Mouse (Mus musculus) olfactory bulb, adult 2 months (tissue): ENCODE data around the gene Rgs9bp.

Experiments
- CTCF ChIP-seq: fragments of 200-500 bp; IDR thresholded peaks from 2 replicates; pipeline ENCODE4 v1.5.1; 2012; ENCODE audit warnings: low read depth, mild to moderate bottlenecking, low read length, moderate library complexity; ENCODE audit not compliant: insufficient read depth
- POLR2A ChIP-seq: fragments of 200-500 bp; IDR thresholded peaks from 2 replicates; pipeline ENCODE4 v1.6.1; 2012; ENCODE audit warnings: mild to moderate bottlenecking, low read depth, low read length, moderate library complexity; ENCODE audit not compliant: insufficient read depth

DNA sequence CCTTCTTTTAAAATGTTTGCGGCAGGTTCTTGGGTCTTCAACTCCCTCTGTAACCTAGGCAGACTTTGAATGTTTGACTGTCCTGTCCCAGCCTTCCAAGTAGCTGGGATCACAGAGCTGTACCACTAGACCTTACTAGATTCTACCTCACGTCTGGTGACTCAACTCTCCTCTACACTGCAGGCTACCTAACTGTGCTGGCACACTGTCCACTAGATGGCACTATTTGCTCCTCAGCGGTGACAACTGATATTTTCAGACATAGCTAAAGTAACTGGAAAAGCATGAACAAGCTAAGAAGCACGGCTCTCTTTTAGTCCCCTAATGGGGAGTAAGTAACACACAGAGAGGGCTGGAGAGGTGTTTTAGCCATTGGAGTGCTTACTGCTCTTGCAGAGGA, 39.5 kb downstream of the Rgs9bp start:
- TF ChIP-seq CTCF (no peak), POLR2A (no peak)
